Mouse (Mus musculus) limb, embryonic 14.5 days (tissue): ENCODE measurements around the gene Unk. TPM values are rescaled to one million over a fixed set of nuclear protein-coding genes. Genes with fewer than 3 reads are reported as not detected.

Experiments used
- ATAC-seq: fragments of 200-750 bp; cut with Nextera tagmentation; 2 replicates; pipeline ENCODE4 v1.8.0; 2017; ENCODE audit warnings: low read depth, moderate number of reproducible peaks, moderate TSS enrichment; ENCODE audit not compliant: low FRiP score
- DNase-seq: peaks from one replicate; pipeline ENCODE4 v3.0.0-alpha.2; 2015; ENCODE audit warnings: low spot score
- H3K27ac ChIP-seq: fragments of 300-500 bp; sonication (generic); replicated peaks from 2 replicates; pipeline ENCODE4 v1.5.1; 2014; ENCODE audit warnings: low read depth, mild to moderate bottlenecking, low read length, moderate library complexity, mixed read lengths
- H3K27me3 ChIP-seq: fragments of 300-500 bp; sonication (generic); 2 replicates; pipeline ENCODE4 v1.6.1; 2014; ENCODE audit warnings: low read length, mixed read lengths; ENCODE audit not compliant: control insufficient read depth, insufficient read depth
- H3K36me3 ChIP-seq: fragments of 300-500 bp; sonication (generic); 2 replicates; pipeline ENCODE4 v1.6.1; 2014; ENCODE audit warnings: mild to moderate bottlenecking, low read length, moderate library complexity, mixed read lengths; ENCODE audit not compliant: control insufficient read depth, insufficient read depth
- H3K4me1 ChIP-seq: fragments of 300-500 bp; sonication (generic); 2 replicates; pipeline ENCODE4 v1.6.1; 2014; ENCODE audit warnings: antibody characterized with exemption, low read length, mixed read lengths; ENCODE audit not compliant: control insufficient read depth, insufficient read depth
- H3K4me2 ChIP-seq: fragments of 300-500 bp; sonication (generic); replicated peaks from 2 replicates; pipeline ENCODE4 v1.6.1; 2014; ENCODE audit warnings: low read depth, mild to moderate bottlenecking, low read length, moderate library complexity; ENCODE audit not compliant: severe bottlenecking
- H3K4me3 ChIP-seq: fragments of 300-500 bp; sonication (generic); replicated peaks from 2 replicates; pipeline ENCODE4 v1.5.1; 2014; ENCODE audit warnings: low read length
- H3K9ac ChIP-seq: fragments of 300-500 bp; sonication (generic); 2 replicates; pipeline ENCODE4 v1.6.1; 2014; ENCODE audit warnings: mild to moderate bottlenecking, low read depth, low read length, moderate library complexity; ENCODE audit not compliant: severe bottlenecking
- H3K9me3 ChIP-seq: fragments of 300-500 bp; sonication (generic); 2 replicates; pipeline ENCODE4 v1.6.1; 2016; ENCODE audit warnings: low read length; ENCODE audit not compliant: control insufficient read depth
- POLR2A ChIP-seq: fragments of 200-500 bp; IDR thresholded peaks from 2 replicates; pipeline ENCODE4 v1.8.0; 2012; ENCODE audit warnings: inconsistent platforms, mild to moderate bottlenecking, moderate library complexity, borderline replicate concordance; ENCODE audit not compliant: insufficient read depth, insufficient read length; ENCODE audit errors: extremely low read depth
- WGBS: fragments of 180-500 bp; shearing (Covaris S2); extraction: QIAGEN DNeasy Blood & Tissue Kit; methylation state at CpG from one replicate; pipeline ENCODE4 v1.1.7; 2014; 5-methylcytosine and 5-hydroxymethylcytosine counted together
- polyA plus RNA-seq, 2 experiments: library from polyadenylated mRNA; depleted of rRNA in 1 of 2; stranded (reverse) in 1 of 2; unstranded in 1 of 2; fragments of >200 nt; fragmentation: Nextera tagmentation in 1 of 2; extraction: Ambion mirVana in 1 of 2; gene quantifications; 2 replicates each; pipeline versions ENCODE4 v1.2.1 to v1.2.3; 2012 to 2014

The Unk gene
- polyA plus RNA-seq, 2 experiments, result 33.1 to 80.3 TPM

- WGBS, result 56% methylated on average over 23 of the region's 23 CpGs
- H3K4me2 ChIP-seq, result no peak overlapping the region
- no peak for TF ChIP-seq POLR2A
- no peaks in the 10 kb centered on the region for H3K4me1 ChIP-seq
- ATAC-seq (no peak), DNase-seq (no peak)
- no peaks in the 10 kb centered on the region for H3K9me3 ChIP-seq
- peaks cover 29% of the 10 kb centered on the region for H3K36me3 ChIP-seq
- H3K27ac ChIP-seq, result no peak overlapping the region
- H3K27me3 ChIP-seq, result no peaks in the 10 kb centered on the region
- peak overlapping the region; percentile 18; the same call in 1 of the 2 replicates for H3K9ac ChIP-seq
- no peak overlapping the region for H3K4me3 ChIP-seq
These were observed 34.2 kb downstream of the Unk start for GRCm38 (mm10) chr11:116064187-116064867.

- no peak overlapping the region for H3K27ac ChIP-seq
- DNase-seq (no peak), ATAC-seq (no peak)
- no peaks in the 10 kb centered on the region for H3K9me3 ChIP-seq
- no peak overlapping the region for H3K9ac ChIP-seq
- no peaks in the 10 kb centered on the region for H3K4me1 ChIP-seq
- 85% methylated on average over 12 of the region's 12 CpGs for WGBS
- H3K4me2 ChIP-seq, result no peak overlapping the region
- no peaks in the 10 kb centered on the region for H3K27me3 ChIP-seq
- H3K36me3 ChIP-seq, result peaks cover 19% of the 10 kb centered on the region
- no peak for TF ChIP-seq POLR2A
- H3K4me3 ChIP-seq, result no peak overlapping the region
These were observed 35.2 kb downstream of the Unk start for GRCm38 (mm10) chr11:116065345-116065744.

GRCm38 (mm10) chr11:116071510-116071909 lies 41.4 kb downstream of the Unk start:
- Histone ChIP-seq H3K36me3 (no peaks in the 10 kb centered on the region), H3K9ac (no peak overlapping the region), H3K4me2 (no peak overlapping the region), H3K27ac (no peak overlapping the region), H3K4me1 (no peaks in the 10 kb centered on the region), H3K9me3 (no peaks in the 10 kb centered on the region), H3K4me3 (no peak overlapping the region), H3K27me3 (no peaks in the 10 kb centered on the region)
- ATAC-seq (peak; percentile 7; the same call in 1 of the 2 replicates), DNase-seq (peak; percentile 13)
- TF ChIP-seq POLR2A, result no peak
- 64% methylated on average over 5 of the region's 5 CpGs for WGBS

- TF ChIP-seq POLR2A, result no peak
- no peaks in the 10 kb centered on the region for H3K27me3 ChIP-seq
- H3K36me3 ChIP-seq, result no peaks in the 10 kb centered on the region
- DNase-seq (no peak), ATAC-seq (no peak)
- no peak overlapping the region for H3K27ac ChIP-seq
- no peak overlapping the region for H3K4me2 ChIP-seq
- H3K4me3 ChIP-seq, result no peak overlapping the region
- no peaks in the 10 kb centered on the region for H3K9me3 ChIP-seq
- WGBS, result 80% methylated on average over 3 of the region's 3 CpGs
- 0 out of 2 replicates have a peak, but pooled peaks cover 3% of the 10 kb centered on the region for H3K4me1 ChIP-seq
- H3K9ac ChIP-seq, result no peak overlapping the region
These were observed 42.5 kb downstream of the Unk start for GRCm38 (mm10) chr11:116072608-116073007.

GRCm38 (mm10) chr11:116074436-116074991 lies 44.4 kb downstream of the Unk start:
- WGBS, result 54% methylated on average over 7 of the region's 7 CpGs
- DNase-seq, result no peak
- no peak for TF ChIP-seq POLR2A

More at GRCm38 (mm10) chr11:116074436-116074991, 44.4 kb downstream of the Unk start:
- Histone ChIP-seq H3K9ac (no peak overlapping the region), H3K27ac (no peak overlapping the region), H3K4me1 (peaks cover 14% of the 10 kb centered on the region; the same call in 1 of the 2 replicates), H3K4me3 (no peak overlapping the region), H3K4me2 (no peak overlapping the region), H3K9me3 (no peaks in the 10 kb centered on the region), H3K27me3 (no peaks in the 10 kb centered on the region), H3K36me3 (peaks cover 9% of the 10 kb centered on the region)
- no peak for ATAC-seq
